Mouse (Mus musculus) CD4-positive, CD25-positive, alpha-beta regulatory T cell, adult 9 weeks (primary cell): Measurements from ENCODE around the gene Slco1a6. TPM values are rescaled to one million over a fixed set of nuclear protein-coding genes. Genes with fewer than 3 reads are reported as not detected.

ENCODE experiments used
- polyA plus RNA-seq: library from polyadenylated mRNA; unstranded; fragments of 100-300 nt; shearing (Covaris generic); gene quantifications from one replicate; pipeline ENCODE4 v1.2.1, GENCODE M21; 2017

Slco1a6 gene
- 0.89 TPM for polyA plus RNA-seq

DNA sequence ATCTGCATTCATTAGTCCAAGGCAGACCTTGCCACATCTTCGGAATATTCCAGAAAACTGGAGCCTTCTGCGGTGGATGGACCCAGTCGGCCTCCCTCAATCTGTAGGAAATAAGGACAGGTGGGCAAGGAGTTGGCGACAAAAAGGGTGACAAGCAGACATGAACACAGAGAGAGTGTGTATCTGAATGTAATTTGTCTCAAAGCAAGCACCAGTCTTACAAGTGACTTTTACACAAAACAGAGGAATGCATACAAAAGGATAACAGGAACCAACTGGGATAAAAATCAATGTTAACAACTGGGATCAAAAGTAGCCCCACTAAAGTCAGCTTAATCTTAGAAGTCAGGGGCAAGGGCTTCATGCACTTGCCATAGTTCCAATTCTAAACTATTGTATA lies at the start of gene Slco1a6:
TSS of gene Slco1a6 (minus strand) at position 101 of the 400 bp plus-strand sequence.

Other genes with a start within 250 kb of the Slco1a6 start
- gene Gm6614, start 197.1 kb downstream of the Slco1a6 start, polyA plus RNA-seq, result not detected
- not detected for gene Iapp, start 89.9 kb upstream of the Slco1a6 start, polyA plus RNA-seq
- gene Slco1a5, start 114.5 kb upstream of the Slco1a6 start, polyA plus RNA-seq, result not detected
- gene Pyroxd1, start 137.1 kb upstream of the Slco1a6 start, polyA plus RNA-seq, result 27.8 TPM
- 49.7 TPM for gene Recql, start 178.6 kb upstream of the Slco1a6 start, polyA plus RNA-seq
- 24.9 TPM for gene Golt1b, start 178.7 kb upstream of the Slco1a6 start, polyA plus RNA-seq
- 0.74 TPM for gene Spx, start 204.9 kb upstream of the Slco1a6 start, polyA plus RNA-seq